18 mouse cellular contexts compared by ENCODE assay signal in genomic region chr12:107361606-107362005, GRCm38 (mm10).
DNase-seq lines count a peak whose midpoint lies in the region; ATAC-seq lines count a peak whose summit lies in the region.
"Had no signal": no experiment of that assay in that cellular context is flagged by ENCODE, and none has a peak within 500 bp of the region (broad histone marks: within the 10 kb centered on the region; RNA-seq: fewer than 3 reads in every experiment).

No protein-coding gene starts in this region.

- no peaks in the 10 kb centered on the region for H3K27me3 ChIP-seq in megakaryocyte, embryonic 14.5 days (replicated peaks)
- H3K27me3 ChIP-seq: heart, embryonic 15.5 days had no signal

- no peaks in the 10 kb centered on the region for H3K36me3 ChIP-seq in megakaryocyte, embryonic 14.5 days (replicated peaks; ENCODE audit: low read length)
- H3K36me3 ChIP-seq: embryonic facial prominence, embryonic 10.5 days; heart, embryonic 10.5 days; heart, embryonic 15.5 days; hindbrain, embryonic 10.5 days had no signal

- H3K4me3 ChIP-seq in megakaryocyte, embryonic 14.5 days (replicated peaks): peak overlapping the region; percentile 69
- H3K4me3 ChIP-seq: embryonic facial prominence, embryonic 10.5 days; forebrain, embryonic 13.5 days; gastrocnemius, adult 2 months; heart, embryonic 10.5 days; heart, embryonic 15.5 days; hindbrain, embryonic 10.5 days had no signal

- H3K4me1 ChIP-seq in megakaryocyte, embryonic 14.5 days: no peaks in the 10 kb centered on the region
- H3K4me1 ChIP-seq: heart, embryonic 15.5 days had no signal

- peak; percentile 32 for DNase-seq in CD4-positive helper T cell, adult 2 months (ENCODE audit: low read depth, low spot score)
- peak; percentile 56 for DNase-seq in naive thymus-derived CD4-positive, alpha-beta T cell, adult 2 months (ENCODE audit: low read depth)
- DNase-seq in ovary, adult 18-20 months (ENCODE audit: low spot score): no peak
- no peak for DNase-seq in layer of hippocampus, postnatal 25 days (ENCODE audit: extremely low spot score in 1 of 2, low spot score in 1 of 2)
- no peak for DNase-seq in c-Kit-positive CD71-positive TER-119-positive erythroid progenitor cells, embryonic 14.5 days (ENCODE audit: low spot score)
- DNase-seq: adrenal gland, postnatal 14 days; cerebellum, adult 2 months; cerebellum, postnatal 10 days; gastrocnemius, adult 2 months; gastrocnemius, postnatal 25 days had no signal

- peaks cover 63% of the 10 kb centered on the region for H3K9me3 ChIP-seq in megakaryocyte, embryonic 14.5 days
- H3K9me3 ChIP-seq: embryonic facial prominence, embryonic 10.5 days; forebrain, embryonic 13.5 days; heart, embryonic 10.5 days; heart, embryonic 15.5 days; hindbrain, embryonic 10.5 days had no signal

- ATAC-seq in megakaryocyte, adult 5-6 weeks (ENCODE audit: poor library complexity, severe bottlenecking): no peak
- ATAC-seq in CD4-positive, CD25-positive, alpha-beta regulatory T cell, adult 4 months: peak; percentile 37
- ATAC-seq: forebrain, embryonic 13.5 days had no signal

Comparison
In these comparisons a context has a peak if more than half of its experiments do, and no peak if none do; other contexts are left out.
1. DNase-seq: peak in CD4-positive helper T cell, adult 2 months (single experiment) and naive thymus-derived CD4-positive, alpha-beta T cell, adult 2 months (single experiment); none in ovary, adult 18-20 months (single experiment), layer of hippocampus, postnatal 25 days (0 of 2) and c-Kit-positive CD71-positive TER-119-positive erythroid progenitor cells, embryonic 14.5 days (single experiment).